Mouse (Mus musculus): ENCODE measurements around the gene Mctp1. TPM values are rescaled to one million over a fixed set of nuclear protein-coding genes. Genes with fewer than 3 reads are reported as not detected.

The Mctp1 gene
- polyA plus RNA-seq, 1 experiment from 2014 or later = 0.33 TPM

DNA sequence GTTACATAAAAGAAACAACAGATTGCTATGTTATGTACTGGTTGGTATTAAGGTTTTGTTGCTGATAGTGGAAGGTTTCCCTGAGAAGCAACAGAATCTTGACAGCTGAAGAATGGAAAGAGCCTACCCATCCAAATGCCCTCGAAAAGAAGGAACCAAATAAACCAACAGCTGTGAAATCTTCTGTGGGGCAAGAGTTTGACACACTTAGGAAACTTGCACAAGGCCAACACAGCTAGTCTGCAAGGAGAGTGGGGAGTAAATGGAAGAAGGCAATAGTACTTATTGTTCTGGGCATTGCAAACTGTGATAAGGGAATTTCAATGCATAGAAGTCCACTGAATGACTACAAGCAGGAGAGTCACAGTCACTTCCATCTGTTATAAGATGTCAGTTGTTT is 236.2 kb downstream of the Mctp1 start:
- no peak for TF ChIP-seq CTCF (IDR thresholded peaks at IDR 0.05; ENCODE audit: low read depth)
- H3K9ac ChIP-seq (ENCODE audit: low read depth, low read length) = no peak overlapping the region
- no peak overlapping the region for H3K27ac ChIP-seq
- 55% methylated on average over 1 of the region's 1 CpGs for WGBS
- H3K4me1 ChIP-seq (replicated peaks; ENCODE audit: insufficient read depth, low read length) = no peaks in the 10 kb centered on the region
- H3K9me3 ChIP-seq (replicated peaks; ENCODE audit: low read length) = no peaks in the 10 kb centered on the region
- no peak overlapping the region for H3K4me2 ChIP-seq (ENCODE audit: low read length)
- no peak for DNase-seq (ENCODE audit: low spot score)
- ATAC-seq (replicated peaks; ENCODE audit: low FRiP score, low read depth) = no peak
- H3K4me3 ChIP-seq (replicated peaks; ENCODE audit: low read depth, low read length) = no peak overlapping the region
- no peaks in the 10 kb centered on the region for H3K36me3 ChIP-seq (ENCODE audit: insufficient read depth, low read length)
- no peaks in the 10 kb centered on the region for H3K27me3 ChIP-seq (ENCODE audit: insufficient read depth, low read length)

DNA sequence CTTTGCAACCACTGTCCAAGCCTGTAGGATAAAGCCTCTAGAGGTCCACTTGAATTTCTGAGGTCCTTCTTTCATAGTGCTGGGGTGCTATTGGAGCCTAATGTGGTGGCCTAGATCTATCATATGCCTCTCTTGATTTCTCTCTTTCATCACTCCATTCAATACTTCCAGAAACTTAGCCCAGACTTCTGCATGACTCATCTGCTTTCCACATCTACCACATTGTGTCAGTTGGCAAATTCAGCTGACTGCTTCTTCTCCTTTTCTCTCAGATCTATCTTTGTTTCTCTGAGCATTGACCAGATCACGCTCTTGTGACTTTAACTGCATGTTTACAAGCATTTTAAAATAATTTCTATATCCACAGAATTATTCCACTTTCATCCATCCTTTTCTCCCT is 249.4 kb downstream of the Mctp1 start:
- WGBS = 81% methylated on average over 1 of the region's 1 CpGs
- no peak for DNase-seq (ENCODE audit: low spot score)
- no peak for TF ChIP-seq CTCF (IDR thresholded peaks at IDR 0.05; ENCODE audit: low read depth)

DNA sequence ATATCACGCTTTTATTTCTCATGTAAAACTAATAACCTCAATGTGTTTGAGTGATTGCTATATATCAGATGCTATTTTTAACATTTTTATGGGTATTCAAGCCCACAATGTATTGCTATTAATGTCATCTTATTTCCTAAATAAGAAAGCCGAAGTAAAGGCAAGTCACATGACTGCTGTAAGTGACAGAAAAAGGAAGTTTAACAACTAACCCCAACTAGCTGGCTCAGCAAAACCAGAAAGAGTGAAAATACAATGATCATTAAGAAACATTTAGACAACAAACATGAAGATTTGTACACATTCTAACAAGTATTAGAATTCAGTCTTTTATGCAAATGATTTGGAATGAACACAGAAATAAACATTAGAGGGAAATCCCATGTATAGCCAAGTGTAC is 253.9 kb downstream of the Mctp1 start:
- Histone ChIP-seq H3K27me3 (ENCODE audit: insufficient read depth, low read length) (no peaks in the 10 kb centered on the region), H3K9ac (ENCODE audit: low read depth, low read length) (no peak overlapping the region), H3K9me3 (replicated peaks; ENCODE audit: low read length) (no peaks in the 10 kb centered on the region), H3K4me1 (replicated peaks; ENCODE audit: insufficient read depth, low read length) (no peaks in the 10 kb centered on the region), H3K27ac (no peak overlapping the region), H3K4me2 (ENCODE audit: low read length) (no peak overlapping the region), H3K36me3 (ENCODE audit: insufficient read depth, low read length) (no peaks in the 10 kb centered on the region), H3K4me3 (replicated peaks; ENCODE audit: low read depth, low read length) (no peak overlapping the region)
- WGBS = 74% methylated on average over 2 of the region's 2 CpGs
- no peak for TF ChIP-seq CTCF (IDR thresholded peaks at IDR 0.05; ENCODE audit: low read depth)
- no peak for DNase-seq (ENCODE audit: low spot score)
- ATAC-seq (replicated peaks; ENCODE audit: low FRiP score, low read depth) = no peak

More for the DNA sequence above, 249.4 kb downstream of the Mctp1 start:
- Histone ChIP-seq H3K4me2 (ENCODE audit: low read length) (no peak overlapping the region), H3K27me3 (ENCODE audit: insufficient read depth, low read length) (no peaks in the 10 kb centered on the region), H3K4me3 (replicated peaks; ENCODE audit: low read depth, low read length) (no peak overlapping the region), H3K9me3 (replicated peaks; ENCODE audit: low read length) (no peaks in the 10 kb centered on the region), H3K4me1 (replicated peaks; ENCODE audit: insufficient read depth, low read length) (no peaks in the 10 kb centered on the region), H3K27ac (no peak overlapping the region), H3K9ac (ENCODE audit: low read depth, low read length) (no peak overlapping the region), H3K36me3 (ENCODE audit: insufficient read depth, low read length) (no peaks in the 10 kb centered on the region)
- no peak for ATAC-seq (replicated peaks; ENCODE audit: low FRiP score, low read depth)

DNA sequence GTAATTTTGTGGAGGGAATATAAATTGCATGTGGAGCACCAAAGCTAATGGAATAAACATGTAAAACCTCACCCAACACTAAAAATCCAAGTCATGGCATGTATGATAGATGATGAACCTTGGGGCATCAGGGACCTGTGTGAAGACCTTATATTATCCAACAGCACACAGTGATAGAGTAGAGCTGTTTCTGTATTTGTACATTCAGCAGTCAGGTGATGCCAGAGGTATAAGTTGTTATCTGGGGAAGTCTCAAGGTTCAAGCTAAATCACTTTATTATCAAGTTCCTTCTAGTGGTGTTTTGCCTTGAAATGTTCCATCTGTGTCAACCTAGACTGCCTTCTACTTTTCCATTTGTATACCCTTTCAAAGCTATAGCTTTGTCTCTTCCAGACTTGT is 275.2 kb downstream of the Mctp1 start:
- DNase-seq (ENCODE audit: low spot score) (no peak), ATAC-seq (replicated peaks; ENCODE audit: low FRiP score, low read depth) (no peak)
- H3K9ac ChIP-seq (ENCODE audit: low read depth, low read length) = no peak overlapping the region
- H3K4me2 ChIP-seq (ENCODE audit: low read length) = no peak overlapping the region
- no peak for TF ChIP-seq CTCF (IDR thresholded peaks at IDR 0.05; ENCODE audit: low read depth)
- H3K36me3 ChIP-seq (ENCODE audit: insufficient read depth, low read length) = no peaks in the 10 kb centered on the region
- H3K4me1 ChIP-seq (replicated peaks; ENCODE audit: insufficient read depth, low read length) = no peaks in the 10 kb centered on the region
- no peaks in the 10 kb centered on the region for H3K27me3 ChIP-seq (ENCODE audit: insufficient read depth, low read length)
- no peak overlapping the region for H3K4me3 ChIP-seq (replicated peaks; ENCODE audit: low read depth, low read length)
- no peaks in the 10 kb centered on the region for H3K9me3 ChIP-seq (replicated peaks; ENCODE audit: low read length)
- H3K27ac ChIP-seq = no peak overlapping the region

DNA sequence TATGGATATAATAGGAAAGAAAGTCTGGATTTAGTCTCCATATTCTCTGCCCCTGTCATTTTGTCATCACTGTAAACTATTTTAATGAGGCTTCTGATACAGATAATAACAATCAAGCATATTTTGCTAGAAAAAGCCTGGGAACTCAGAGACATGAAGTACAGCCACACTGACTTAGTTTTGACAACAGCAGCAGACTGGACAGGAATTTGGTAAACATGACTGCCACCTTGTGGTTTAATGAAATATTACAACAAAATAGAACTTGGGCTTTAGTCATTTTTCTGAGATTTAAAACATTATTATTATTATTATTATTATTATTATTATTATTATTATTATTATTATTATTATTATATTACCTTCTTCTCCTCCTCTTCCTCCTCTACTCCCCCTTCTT is 297.0 kb downstream of the Mctp1 start:
- Histone ChIP-seq H3K27me3 (ENCODE audit: insufficient read depth, low read length) (no peaks in the 10 kb centered on the region), H3K9ac (ENCODE audit: low read depth, low read length) (no peak overlapping the region), H3K4me3 (replicated peaks; ENCODE audit: low read depth, low read length) (no peak overlapping the region), H3K36me3 (ENCODE audit: insufficient read depth, low read length) (no peaks in the 10 kb centered on the region), H3K4me1 (replicated peaks; ENCODE audit: insufficient read depth, low read length) (no peaks in the 10 kb centered on the region), H3K4me2 (ENCODE audit: low read length) (no peak overlapping the region), H3K27ac (no peak overlapping the region), H3K9me3 (replicated peaks; ENCODE audit: low read length) (no peaks in the 10 kb centered on the region)
- peak; percentile 76 for TF ChIP-seq CTCF (IDR thresholded peaks at IDR 0.05; ENCODE audit: low read depth)
- DNase-seq (ENCODE audit: low spot score) = peak; percentile 69
- ATAC-seq (replicated peaks; ENCODE audit: low FRiP score, low read depth) = 0 out of 2 replicates have a peak, but pooled peaks have one; percentile 52

DNA sequence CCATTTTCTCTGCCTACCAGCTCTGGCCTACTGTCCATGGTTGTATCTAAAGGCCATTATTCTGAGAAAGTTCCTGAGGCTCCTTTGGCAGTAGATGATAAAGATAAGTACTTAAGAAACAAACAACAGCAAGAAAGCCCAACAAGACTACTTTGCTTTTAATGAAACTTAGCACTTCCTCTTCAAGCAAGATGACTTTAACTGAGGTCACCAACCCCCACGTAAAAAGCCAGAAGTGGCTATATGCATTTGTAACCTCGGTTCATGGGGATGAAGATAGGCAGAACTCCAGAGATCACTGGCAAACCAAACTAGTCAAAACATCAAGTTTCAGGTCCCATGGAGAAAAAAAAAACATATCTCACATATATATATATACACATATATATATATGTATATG is 305.0 kb downstream of the Mctp1 start:
- Histone ChIP-seq H3K9me3 (replicated peaks; ENCODE audit: low read length) (no peaks in the 10 kb centered on the region), H3K27me3 (ENCODE audit: insufficient read depth, low read length) (no peaks in the 10 kb centered on the region), H3K9ac (ENCODE audit: low read depth, low read length) (no peak overlapping the region), H3K4me3 (replicated peaks; ENCODE audit: low read depth, low read length) (no peak overlapping the region), H3K4me1 (replicated peaks; ENCODE audit: insufficient read depth, low read length) (no peaks in the 10 kb centered on the region), H3K36me3 (ENCODE audit: insufficient read depth, low read length) (no peaks in the 10 kb centered on the region), H3K27ac (no peak overlapping the region), H3K4me2 (ENCODE audit: low read length) (no peak overlapping the region)
- no peak for TF ChIP-seq CTCF (IDR thresholded peaks at IDR 0.05; ENCODE audit: low read depth)
- 74% methylated on average over 2 of the region's 2 CpGs for WGBS
- no peak for ATAC-seq (replicated peaks; ENCODE audit: low FRiP score, low read depth)
- DNase-seq (ENCODE audit: low spot score) = no peak

DNA sequence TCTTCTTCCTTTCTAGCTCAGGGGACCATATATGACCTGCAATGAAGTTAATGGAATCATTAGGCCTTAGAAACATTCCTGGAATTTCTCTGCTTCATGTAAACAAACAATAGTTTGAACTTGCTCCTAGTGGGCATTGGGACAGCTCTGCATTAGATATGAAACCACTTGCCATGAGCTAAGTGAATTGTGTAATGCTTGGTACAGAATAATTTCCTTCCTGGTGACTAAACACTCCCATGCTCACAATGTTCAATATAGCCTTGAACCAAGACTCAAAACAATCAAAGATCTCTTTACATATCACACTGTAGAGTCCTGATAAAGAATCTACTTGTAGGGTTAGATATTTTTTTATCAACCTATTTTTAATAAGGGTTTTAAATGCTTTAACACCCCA is 305.8 kb downstream of the Mctp1 start:
- no peaks in the 10 kb centered on the region for H3K36me3 ChIP-seq (ENCODE audit: insufficient read depth, low read length)
- H3K9me3 ChIP-seq (replicated peaks; ENCODE audit: low read length) = no peaks in the 10 kb centered on the region
- H3K4me1 ChIP-seq (replicated peaks; ENCODE audit: insufficient read depth, low read length) = no peaks in the 10 kb centered on the region
- DNase-seq (ENCODE audit: low spot score) (no peak), ATAC-seq (replicated peaks; ENCODE audit: low FRiP score, low read depth) (no peak)
- no peak overlapping the region for H3K4me2 ChIP-seq (ENCODE audit: low read length)
- no peak overlapping the region for H3K9ac ChIP-seq (ENCODE audit: low read depth, low read length)
- no peaks in the 10 kb centered on the region for H3K27me3 ChIP-seq (ENCODE audit: insufficient read depth, low read length)
- H3K4me3 ChIP-seq (replicated peaks; ENCODE audit: low read depth, low read length) = no peak overlapping the region
- H3K27ac ChIP-seq = no peak overlapping the region
- no peak for TF ChIP-seq CTCF (IDR thresholded peaks at IDR 0.05; ENCODE audit: low read depth)
